Mouse (Mus musculus) telencephalon, adult 2 months (tissue): ENCODE measurements around the gene Tcf21.

ENCODE experiments used
- DNase-seq: peaks from one replicate; pipeline ENCODE4 v3.0.0-alpha.2; 2011; ENCODE audit warnings: low read depth, low spot score

Gene Tcf21

GRCm38 (mm10) chr10:22815461-22816236 lies 4.3 kb downstream of the Tcf21 start:
- no peak for DNase-seq

GRCm38 (mm10) chr10:22814771-22815170 lies 5.2 kb downstream of the Tcf21 start:
- no peak for DNase-seq

- no peak for DNase-seq
These were observed 5.7 kb downstream of the Tcf21 start for GRCm38 (mm10) chr10:22814294-22814693.

- DNase-seq = no peak
These were observed 6.5 kb downstream of the Tcf21 start for GRCm38 (mm10) chr10:22813317-22813960.

- no peak for DNase-seq
These were observed 8.1 kb downstream of the Tcf21 start for GRCm38 (mm10) chr10:22811921-22812320.

- DNase-seq = no peak
These were observed 37.3 kb downstream of the Tcf21 start for GRCm38 (mm10) chr10:22782684-22783083.

GRCm38 (mm10) chr10:22781466-22781865 lies 38.5 kb downstream of the Tcf21 start:
- no peak for DNase-seq

- peak; percentile 6 for DNase-seq
These were observed 42.0 kb downstream of the Tcf21 start for GRCm38 (mm10) chr10:22777939-22778338.

- no peak for DNase-seq
These were observed 43.8 kb downstream of the Tcf21 start for GRCm38 (mm10) chr10:22776007-22776698.

GRCm38 (mm10) chr10:22775456-22775855 lies 44.5 kb downstream of the Tcf21 start:
- DNase-seq = no peak

GRCm38 (mm10) chr10:22774626-22775025 lies 45.3 kb downstream of the Tcf21 start:
- DNase-seq = no peak
